Mouse (Mus musculus) CH12.LX (cell line): ENCODE measurements around the gene Ap1s1.

Experiments used
- CTCF ChIP-seq, 2 experiments: IDR thresholded peaks in 1 of 2; conservative IDR thresholded peaks in 1 of 2; 2 replicates each; pipeline ENCODE4 v1.5.1; 2011 to 2012; ENCODE audit warnings: low read depth in 2 of 2, low read length in 2 of 2, improper control_type of control experiment in 1 of 2, inconsistent platforms in 1 of 2, mild to moderate bottlenecking in 1 of 2, moderate library complexity in 1 of 2
- EP300 ChIP-seq: IDR thresholded peaks from 2 replicates; pipeline ENCODE4 v1.6.1; 2011; ENCODE audit warnings: low read length, improper control_type of control experiment
- JUN ChIP-seq: IDR thresholded peaks from 2 replicates; pipeline ENCODE4 v1.6.1; 2011; ENCODE audit warnings: low read depth, mild to moderate bottlenecking, low read length, improper control_type of control experiment, moderate library complexity; ENCODE audit not compliant: insufficient read depth
- JUND ChIP-seq: conservative IDR thresholded peaks from 2 replicates; pipeline ENCODE4 v1.6.1; 2011; ENCODE audit warnings: low read depth, low read length, improper control_type of control experiment
- MAX ChIP-seq: IDR thresholded peaks from 2 replicates; pipeline ENCODE4 v1.6.1; 2011; ENCODE audit warnings: low read length, improper control_type of control experiment
- MXI1 ChIP-seq: IDR thresholded peaks from 2 replicates; pipeline ENCODE4 v1.6.1; 2011; ENCODE audit warnings: mild to moderate bottlenecking, low read depth, low read length, improper control_type of control experiment
- NELFE ChIP-seq: IDR thresholded peaks from 2 replicates; pipeline ENCODE4 v1.6.1; 2011; ENCODE audit warnings: low read depth, low read length, improper control_type of control experiment
- POLR2A ChIP-seq: IDR thresholded peaks from 2 replicates; pipeline ENCODE4 v1.6.1; 2011; ENCODE audit warnings: low read depth, mild to moderate bottlenecking, improper control_type of control experiment, low read length
- USF1 ChIP-seq: IDR thresholded peaks from 2 replicates; pipeline ENCODE4 v1.6.1; 2014; ENCODE audit warnings: low read depth, mild to moderate bottlenecking, inconsistent platforms, low read length, improper control_type of control experiment
- ZC3H11A ChIP-seq: IDR thresholded peaks from 2 replicates; pipeline ENCODE4 v1.6.1; 2012; ENCODE audit warnings: low read depth, mild to moderate bottlenecking, inconsistent platforms, low read length, improper control_type of control experiment

DNA sequence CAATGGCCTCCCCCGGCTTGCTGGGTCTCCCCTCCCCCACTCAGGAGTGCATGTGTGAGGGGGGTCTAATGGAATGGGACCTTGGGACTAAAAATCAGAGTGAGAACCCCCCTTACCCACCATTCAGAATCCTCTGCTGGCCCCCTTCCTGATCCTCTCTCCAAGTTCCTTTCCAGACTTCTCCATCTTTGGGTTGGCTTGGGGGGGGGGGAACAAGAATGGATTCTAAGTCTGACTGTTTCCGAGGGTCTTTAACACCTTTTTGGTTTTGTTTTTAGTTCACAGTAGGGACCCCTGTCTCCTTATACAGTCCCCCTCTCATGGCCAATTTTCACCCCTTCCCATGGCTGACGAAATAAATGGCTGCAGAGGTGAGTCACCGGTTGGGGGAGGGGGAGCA is 19.8 kb downstream of the Ap1s1 start, which contains the start of gene Vgf:
- no peak for TF ChIP-seq EP300
- no peak for TF ChIP-seq JUND
- no peak for TF ChIP-seq POLR2A
- TF ChIP-seq CTCF (conservative IDR thresholded peaks at IDR 0.05 in 1 of 2, IDR thresholded peaks at IDR 0.05 in 1 of 2; ENCODE audit: low read depth in 2 of 2, low read length in 2 of 2): no peak
- TF ChIP-seq ZC3H11A: no peak
- TF ChIP-seq JUN: no peak
- TF ChIP-seq MAX: no peak
- TF ChIP-seq USF1: no peak
- no peak for TF ChIP-seq MXI1
- no peak for TF ChIP-seq NELFE
